Mouse (Mus musculus): ENCODE results near the gene Olfr724.
"Not testable (repeated sequence)": the region's sequence is repeated elsewhere in the genome, so short reads cannot be mapped to it uniquely, and the experiment has no call there.

Olfr724 gene

DNA sequence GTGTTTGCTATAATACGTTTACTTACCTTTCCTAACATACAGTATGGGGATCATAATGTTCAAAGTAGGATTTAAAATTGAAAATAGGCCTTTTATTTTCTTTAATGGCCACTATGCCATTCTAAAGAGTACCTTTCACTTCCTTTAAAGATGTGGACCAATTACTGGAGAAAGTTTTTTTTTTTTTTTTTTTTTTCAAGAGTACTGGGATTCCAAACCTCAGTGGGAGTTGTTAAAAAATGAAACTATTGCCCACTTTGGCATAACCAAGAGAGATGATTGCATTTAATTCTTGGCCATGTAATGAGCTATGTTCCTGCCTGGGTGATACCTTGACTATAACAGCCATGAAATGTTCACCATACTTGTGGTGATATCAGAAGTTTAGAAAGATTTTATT is at the start of gene Olfr724:
Olfr724 (minus strand) TSS at position 101 of the 400 bp plus-strand sequence.
- not testable (repeated sequence) for DNase-seq (ENCODE audit: inconsistent ontology term)

DNA sequence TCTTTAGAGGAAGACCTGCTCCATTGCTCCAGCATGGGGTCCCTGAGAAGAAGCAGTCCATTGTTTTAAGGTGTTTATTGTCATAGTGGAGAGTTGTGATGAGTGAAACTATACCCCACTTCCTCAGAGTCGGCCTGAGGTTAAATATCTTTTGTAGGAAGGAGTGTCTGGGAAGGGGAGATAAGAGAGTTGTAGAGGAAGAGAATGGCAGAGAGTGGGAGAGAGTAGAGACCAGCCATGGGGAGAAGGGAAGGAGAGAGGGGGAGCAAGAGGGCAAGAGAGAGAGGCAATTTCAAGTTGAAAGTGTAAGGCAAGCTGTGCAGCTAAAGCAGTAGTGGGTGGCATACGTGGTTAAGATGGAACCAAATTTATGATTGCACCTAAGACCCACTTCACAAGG is 7.2 kb downstream of the Olfr724 start:
- no peak for DNase-seq (ENCODE audit: inconsistent ontology term)

DNA sequence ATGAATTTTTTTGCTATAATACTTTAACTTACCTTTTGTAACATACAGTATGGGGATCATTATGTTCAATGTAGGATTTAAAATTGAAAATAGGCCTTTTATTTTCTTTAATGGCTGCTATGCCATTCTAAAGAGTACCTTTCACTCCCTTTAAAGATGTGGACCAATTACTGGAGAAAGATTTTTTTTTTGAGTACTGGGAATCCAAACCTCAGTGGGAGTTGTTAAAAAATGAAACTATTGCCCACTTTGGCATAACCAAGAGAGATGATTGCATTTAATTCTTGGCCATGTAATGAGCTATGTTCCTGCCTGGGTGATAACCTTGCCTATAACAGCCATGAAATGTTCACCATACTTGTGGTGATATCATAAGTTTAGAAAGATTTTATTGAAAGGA is 31.4 kb downstream of the Olfr724 start, which contains the start of gene Olfr723:
Olfr723 (minus strand) TSS at position 101 of the 400 bp plus-strand sequence.
- not testable (repeated sequence) for DNase-seq (ENCODE audit: inconsistent ontology term)

Data from Muller cell, postnatal 12 days (primary cell).